Mouse (Mus musculus) E14TG2a.4 (cell line): ENCODE results near the gene Psmd14.

Experiments used
- CTCF ChIP-seq: conservative IDR thresholded peaks from 2 replicates; pipeline ENCODE4 v1.5.1; 2014; ENCODE audit warnings: low read length
- NANOG ChIP-seq: IDR thresholded peaks from 2 replicates; pipeline ENCODE4 v1.6.1; 2014; ENCODE audit warnings: borderline replicate concordance, low read length, mixed read lengths
- POU5F1 ChIP-seq: IDR thresholded peaks from 2 replicates; pipeline ENCODE4 v1.6.1; 2014; ENCODE audit warnings: low read length, borderline replicate concordance

- TF ChIP-seq CTCF (no peak), NANOG (no peak), POU5F1 (no peak)
Observed at GRCm38 (mm10) chr2:61689086-61689485, 22.4 kb upstream of the Psmd14 start.
